Mouse (Mus musculus): Measurements from ENCODE around the gene Urb2. TPM values are rescaled to one million over a fixed set of nuclear protein-coding genes. Genes with fewer than 3 reads are reported as not detected.
"Not testable (repeated sequence)": the region's sequence is repeated elsewhere in the genome, so short reads cannot be mapped to it uniquely, and the experiment has no call there.

Urb2 gene
- total RNA-seq, 1 experiment from 2014 or later = 5.7 TPM

- ATAC-seq (replicated peaks; ENCODE audit: insufficient number of reproducible peaks, low FRiP score, low TSS enrichment, poor library complexity, severe bottlenecking) = no peak
Observed at GRCm38 (mm10) chr8:124011580-124011979, 9.7 kb upstream of the Urb2 start.

- ATAC-seq (replicated peaks; ENCODE audit: insufficient number of reproducible peaks, low FRiP score, low TSS enrichment, poor library complexity, severe bottlenecking) = no peak
Observed at GRCm38 (mm10) chr8:124011989-124012586, 9.2 kb upstream of the Urb2 start.

- ATAC-seq (replicated peaks; ENCODE audit: insufficient number of reproducible peaks, low FRiP score, low TSS enrichment, poor library complexity, severe bottlenecking) = not testable (repeated sequence)
Observed at GRCm38 (mm10) chr8:124014299-124014698, 7.0 kb upstream of the Urb2 start.

DNA sequence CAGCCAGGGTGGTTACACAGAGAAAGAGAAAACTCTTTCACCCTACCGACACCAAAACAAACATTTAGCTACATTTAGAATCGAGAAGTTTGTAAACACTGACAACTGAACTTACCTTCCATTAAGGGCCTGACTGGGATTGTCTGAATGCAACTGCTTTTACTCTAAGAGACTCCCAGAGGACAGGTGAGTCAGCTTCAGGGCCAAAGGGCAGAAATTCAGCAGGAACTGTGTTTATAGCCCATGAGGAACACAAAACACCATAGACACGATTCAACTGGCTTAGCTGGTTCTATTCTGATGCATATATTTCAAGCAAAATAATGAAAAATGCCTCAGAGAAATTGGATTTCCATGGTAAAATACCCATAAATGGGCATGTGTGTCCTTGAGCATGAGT, 6.6 kb upstream of the Urb2 start:
- no peak for ATAC-seq (replicated peaks; ENCODE audit: insufficient number of reproducible peaks, low FRiP score, low TSS enrichment, poor library complexity, severe bottlenecking)

- no peak; the same call in 1 of the 2 replicates for ATAC-seq (replicated peaks; ENCODE audit: insufficient number of reproducible peaks, low FRiP score, low TSS enrichment, poor library complexity, severe bottlenecking)
Observed at GRCm38 (mm10) chr8:124019782-124020181, 1.5 kb upstream of the Urb2 start.

DNA sequence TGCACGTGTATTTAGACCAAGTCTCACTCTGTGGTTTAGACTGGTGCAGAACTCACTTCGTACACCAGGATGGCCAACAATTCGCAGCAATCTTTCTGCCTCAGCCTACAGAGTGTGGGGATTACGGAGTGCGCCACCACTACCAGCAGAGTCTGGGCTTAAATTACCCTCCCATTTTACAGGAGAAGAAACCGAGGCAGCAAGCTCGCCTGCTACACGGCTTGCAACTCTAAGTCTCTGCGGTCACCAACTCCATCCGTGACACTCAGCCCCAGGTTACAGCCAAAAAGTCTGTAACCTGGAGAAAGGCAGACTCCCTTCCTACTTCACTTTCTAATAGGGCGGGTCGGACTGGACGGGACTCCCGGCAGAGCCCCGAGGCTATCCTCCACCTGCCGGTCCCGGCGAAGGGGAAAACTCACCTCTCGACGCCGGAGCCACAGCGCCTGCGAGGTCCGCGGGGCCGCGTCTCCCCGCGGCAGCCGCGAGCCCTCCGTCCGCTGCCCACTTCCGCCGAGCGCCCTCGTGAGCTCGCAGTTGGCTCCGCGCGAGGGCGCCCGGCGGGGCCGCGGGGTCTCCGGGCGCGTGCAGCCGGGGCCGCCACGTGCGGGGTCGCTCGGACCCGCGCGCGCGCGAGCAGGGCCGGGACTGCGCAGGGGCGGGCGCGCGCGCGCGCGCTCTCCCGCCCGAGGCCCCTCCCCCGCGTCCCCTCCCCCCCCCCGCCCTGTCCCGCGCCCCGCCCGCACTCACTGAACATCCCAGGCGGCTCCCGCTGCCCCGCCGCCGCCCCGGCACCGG, 670 bp upstream of the Urb2 start:
- 0 out of 2 replicates have a peak, but pooled peaks have one; percentile 37 for ATAC-seq (replicated peaks; ENCODE audit: insufficient number of reproducible peaks, low FRiP score, low TSS enrichment, poor library complexity, severe bottlenecking)

DNA sequence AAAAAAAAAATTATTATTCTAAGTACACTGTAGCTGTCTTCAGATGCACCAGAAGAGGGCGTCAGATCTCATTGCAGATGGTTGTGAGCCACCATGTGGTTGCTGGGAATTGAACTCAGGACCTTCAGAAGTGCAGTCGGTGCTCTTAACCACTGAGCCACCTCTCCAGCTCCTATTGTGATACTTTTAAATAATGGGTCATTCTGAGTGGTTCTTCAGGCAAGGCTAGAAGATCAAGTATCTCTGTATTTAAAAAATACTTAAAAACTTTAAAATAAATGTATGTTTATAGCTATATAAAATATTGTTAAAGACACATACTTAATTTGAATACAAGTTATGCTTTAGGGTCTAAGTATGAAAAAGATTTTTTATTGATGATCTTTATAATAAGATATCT, 5.0 kb downstream of the Urb2 start:
- not testable (repeated sequence) for ATAC-seq (replicated peaks; ENCODE audit: insufficient number of reproducible peaks, low FRiP score, low TSS enrichment, poor library complexity, severe bottlenecking)

GRCm38 (mm10) chr8:124027831-124028230, 6.5 kb downstream of the Urb2 start:
- ATAC-seq (replicated peaks; ENCODE audit: insufficient number of reproducible peaks, low FRiP score, low TSS enrichment, poor library complexity, severe bottlenecking) = no peak

- ATAC-seq (replicated peaks; ENCODE audit: insufficient number of reproducible peaks, low FRiP score, low TSS enrichment, poor library complexity, severe bottlenecking) = no peak
Observed at GRCm38 (mm10) chr8:124033400-124033799, 12.1 kb downstream of the Urb2 start.

GRCm38 (mm10) chr8:124038121-124038520, 16.8 kb downstream of the Urb2 start:
- ATAC-seq (replicated peaks; ENCODE audit: insufficient number of reproducible peaks, low FRiP score, low TSS enrichment, poor library complexity, severe bottlenecking) = no peak

DNA sequence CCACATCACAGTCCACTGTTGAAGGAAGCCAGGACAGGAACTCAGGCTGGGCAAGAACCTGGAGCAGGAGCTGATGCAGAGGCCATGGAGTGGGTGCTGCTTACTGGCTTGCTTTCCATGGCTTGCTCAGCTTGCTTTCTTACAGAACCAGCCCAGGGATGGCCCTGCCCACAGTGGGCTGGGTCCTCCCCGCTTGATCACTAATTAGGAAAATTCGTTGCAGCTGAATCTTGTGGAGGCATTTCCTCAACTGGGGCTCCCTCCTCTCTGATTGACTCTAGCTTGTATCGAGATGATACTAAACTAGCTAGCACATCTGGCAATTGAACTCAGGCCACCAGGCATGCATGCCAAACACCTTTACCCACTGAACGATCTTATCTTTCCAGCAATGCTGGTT, 18.0 kb downstream of the Urb2 start:
- ATAC-seq (replicated peaks; ENCODE audit: insufficient number of reproducible peaks, low FRiP score, low TSS enrichment, poor library complexity, severe bottlenecking) = no peak

GRCm38 (mm10) chr8:124042201-124042600, 20.9 kb downstream of the Urb2 start:
- no peak for ATAC-seq (replicated peaks; ENCODE audit: insufficient number of reproducible peaks, low FRiP score, low TSS enrichment, poor library complexity, severe bottlenecking)

GRCm38 (mm10) chr8:124044421-124044820, 23.1 kb downstream of the Urb2 start:
- ATAC-seq (replicated peaks; ENCODE audit: insufficient number of reproducible peaks, low FRiP score, low TSS enrichment, poor library complexity, severe bottlenecking) = no peak

DNA sequence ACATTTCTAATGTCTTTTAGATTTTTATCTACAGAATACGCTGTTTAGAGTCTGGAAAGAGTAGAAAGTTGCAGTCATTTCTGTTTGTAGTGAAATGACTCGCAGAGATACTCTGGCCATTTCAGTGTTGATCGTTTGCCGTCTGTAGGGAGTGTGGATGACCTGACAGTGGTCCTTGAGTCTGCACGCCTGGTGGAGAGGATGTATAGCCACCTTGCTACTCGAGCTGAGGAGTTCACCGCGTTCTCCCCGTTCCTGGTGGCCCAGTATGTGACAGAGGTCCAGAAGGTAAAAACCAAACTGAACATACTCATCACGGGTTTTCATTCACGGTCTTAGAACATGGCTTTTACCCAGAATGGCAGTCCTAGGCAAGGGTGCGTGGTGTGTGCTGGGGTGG, 23.6 kb downstream of the Urb2 start:
- ATAC-seq (replicated peaks; ENCODE audit: insufficient number of reproducible peaks, low FRiP score, low TSS enrichment, poor library complexity, severe bottlenecking) = no peak

DNA sequence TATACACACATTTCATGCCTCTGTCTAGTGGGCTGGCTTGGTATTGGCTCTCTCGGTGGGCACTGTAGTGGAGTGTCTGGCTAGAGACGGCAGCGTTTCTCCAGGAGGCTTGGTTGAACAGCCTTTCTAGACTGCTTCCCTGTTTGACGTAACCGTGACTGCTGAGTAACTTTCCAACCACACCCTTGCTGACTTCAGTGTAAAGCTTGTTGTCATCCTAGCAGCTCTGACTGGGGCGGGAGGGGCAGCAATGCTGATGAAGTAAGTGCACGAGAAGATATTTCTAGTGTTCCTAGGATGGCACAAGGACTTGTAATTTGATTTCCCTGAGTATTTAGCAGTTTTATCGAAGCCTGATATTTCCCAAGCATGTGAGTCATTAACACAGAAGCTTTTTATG, 24.5 kb downstream of the Urb2 start:
- no peak for ATAC-seq (replicated peaks; ENCODE audit: insufficient number of reproducible peaks, low FRiP score, low TSS enrichment, poor library complexity, severe bottlenecking)

DNA sequence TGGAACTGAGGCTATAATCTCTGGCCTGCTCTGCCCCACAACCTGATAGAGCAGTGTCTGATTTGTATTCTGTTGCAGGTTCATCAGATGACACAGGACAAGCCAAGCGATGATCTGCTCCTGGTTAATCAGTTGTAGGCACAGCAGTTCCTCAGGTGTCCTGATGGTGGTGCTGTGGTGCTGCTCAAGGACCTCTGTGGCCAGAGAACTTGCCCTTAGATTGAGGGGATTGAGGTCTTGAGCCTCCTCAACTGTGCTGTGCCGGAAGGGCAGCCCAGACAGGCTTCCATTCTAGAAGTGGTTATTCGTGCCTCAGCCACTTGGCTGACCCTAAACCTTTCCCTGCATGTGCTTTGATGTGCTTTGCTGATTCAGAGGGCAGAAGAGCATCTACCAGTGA, 30.8 kb downstream of the Urb2 start:
- ATAC-seq (replicated peaks; ENCODE audit: insufficient number of reproducible peaks, low FRiP score, low TSS enrichment, poor library complexity, severe bottlenecking) = peak; percentile 68

DNA sequence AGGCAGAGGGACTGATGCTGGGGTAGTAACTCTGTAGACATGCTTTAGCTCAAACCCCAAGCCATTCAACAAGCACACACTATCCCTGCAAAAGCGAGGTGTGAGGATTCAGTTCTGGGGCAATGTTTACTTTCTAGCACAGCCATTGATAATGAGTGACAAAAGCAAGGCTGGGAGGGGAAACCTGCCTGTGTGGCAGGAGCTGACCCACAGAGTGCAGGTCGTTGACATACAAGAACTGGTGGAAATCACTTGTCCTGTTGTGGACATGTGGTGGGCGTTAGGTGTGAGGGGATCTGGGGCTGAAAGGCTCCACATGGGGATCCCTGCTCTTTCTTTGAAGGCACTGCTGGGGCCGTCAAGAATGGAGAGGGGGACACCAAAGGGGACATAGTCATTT, 31.3 kb downstream of the Urb2 start:
- no peak for ATAC-seq (replicated peaks; ENCODE audit: insufficient number of reproducible peaks, low FRiP score, low TSS enrichment, poor library complexity, severe bottlenecking)

- ATAC-seq (replicated peaks; ENCODE audit: insufficient number of reproducible peaks, low FRiP score, low TSS enrichment, poor library complexity, severe bottlenecking) = no peak
Observed at GRCm38 (mm10) chr8:124056832-124057655, 35.7 kb downstream of the Urb2 start.

- peak; percentile 66 for ATAC-seq (replicated peaks; ENCODE audit: insufficient number of reproducible peaks, low FRiP score, low TSS enrichment, poor library complexity, severe bottlenecking)
Observed at GRCm38 (mm10) chr8:124066325-124067058, 45.2 kb downstream of the Urb2 start.
